Mouse (Mus musculus) lung, postnatal 0 days (tissue): ENCODE measurements at regions not wholly inside any gene's neighbourhood (a gene's known extent, or its start where the extent isn't known, plus 50 kb on each side); places are given as distances from the start of the nearest gene placed in this dataset.

Source experiments
- CTCF ChIP-seq: IDR thresholded peaks from 2 replicates; pipeline ENCODE4 v1.5.1; 2016; ENCODE audit warnings: antibody characterized with exemption, mild to moderate bottlenecking
- EP300 ChIP-seq: IDR thresholded peaks from 2 replicates; pipeline ENCODE4 v1.6.1; 2016; ENCODE audit warnings: antibody characterized with exemption, mild to moderate bottlenecking, control low read depth

DNA sequence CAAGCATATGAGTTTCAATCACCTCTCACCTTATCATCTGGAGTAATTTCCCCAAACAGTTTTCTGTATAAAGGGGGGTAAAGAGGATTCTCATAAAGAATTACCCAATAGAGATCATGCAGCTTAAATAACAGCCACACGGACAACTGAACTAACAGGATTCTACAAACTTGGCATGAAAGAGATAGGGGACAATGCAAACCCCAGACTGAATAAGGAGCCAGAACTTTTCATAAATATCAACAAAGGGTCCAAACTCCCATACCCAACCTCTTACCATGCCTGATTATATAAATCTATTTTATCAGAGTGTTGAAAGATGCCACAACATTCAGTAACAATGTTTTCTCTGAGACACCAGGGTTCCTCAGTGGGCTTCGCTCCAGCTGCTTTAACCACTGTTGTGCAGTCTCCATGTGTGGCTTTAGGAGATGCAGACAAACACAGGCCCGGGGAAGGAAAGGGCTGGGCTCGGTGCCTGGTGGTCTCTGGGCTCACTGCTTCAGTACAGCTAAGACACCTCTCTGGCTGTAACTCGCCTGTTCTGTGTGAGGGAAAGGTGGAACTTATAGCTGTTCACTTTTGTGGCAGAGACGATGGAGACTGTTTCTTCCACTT is 160.2 kb downstream of the Fndc1 start:
- TF ChIP-seq CTCF, result no peak
- TF ChIP-seq EP300, result no peak
